Mouse (Mus musculus) midbrain, embryonic 13.5 days (tissue): Measurements from ENCODE around the gene Rpl22l1. TPM values are rescaled to one million over a fixed set of nuclear protein-coding genes. Genes with fewer than 3 reads are reported as not detected.
"Not testable (repeated sequence)": the region's sequence is repeated elsewhere in the genome, so short reads cannot be mapped to it uniquely, and the experiment has no call there.

Experiments used
- ATAC-seq: fragments of 200-750 bp; cut with Nextera tagmentation; 2 replicates; pipeline ENCODE4 v1.8.0; 2017; ENCODE audit warnings: mild to moderate bottlenecking, moderate TSS enrichment, moderate library complexity
- H3K27ac ChIP-seq: fragments of 300-500 bp; sonication (generic); 2 replicates; pipeline ENCODE4 v1.5.1; 2015; ENCODE audit warnings: inconsistent platforms, mild to moderate bottlenecking, moderate library complexity
- H3K27me3 ChIP-seq: fragments of 300-500 bp; sonication (generic); 2 replicates; pipeline ENCODE4 v1.6.1; 2015; ENCODE audit warnings: mild to moderate bottlenecking, inconsistent platforms
- H3K36me3 ChIP-seq: fragments of 300-500 bp; sonication (generic); 2 replicates; pipeline ENCODE4 v1.6.1; 2015; ENCODE audit warnings: mild to moderate bottlenecking, inconsistent platforms
- H3K4me1 ChIP-seq: fragments of 300-500 bp; sonication (generic); replicated peaks from 2 replicates; pipeline ENCODE4 v1.6.1; 2015; ENCODE audit warnings: inconsistent platforms
- H3K4me2 ChIP-seq: fragments of 300-500 bp; sonication (generic); replicated peaks from 2 replicates; pipeline ENCODE4 v1.6.1; 2015; ENCODE audit warnings: moderate library complexity, mild to moderate bottlenecking, inconsistent platforms
- H3K4me3 ChIP-seq: fragments of 300-500 bp; sonication (generic); replicated peaks from 2 replicates; pipeline ENCODE4 v1.5.1; 2015; ENCODE audit warnings: mild to moderate bottlenecking, inconsistent platforms
- H3K9ac ChIP-seq: fragments of 300-500 bp; sonication (generic); replicated peaks from 2 replicates; pipeline ENCODE4 v1.6.1; 2015; ENCODE audit warnings: mild to moderate bottlenecking, inconsistent platforms
- H3K9me3 ChIP-seq: fragments of 300-500 bp; sonication (generic); 2 replicates; pipeline ENCODE4 v1.6.1; 2016; ENCODE audit warnings: mild to moderate bottlenecking, inconsistent platforms
- WGBS: fragments of 180-500 bp; shearing (Covaris S2); methylation state at CpG from one replicate; pipeline ENCODE4 v1.1.7; 2015; 5-methylcytosine and 5-hydroxymethylcytosine counted together
- polyA plus RNA-seq: library from polyadenylated mRNA; unstranded; fragments of >200 nt; fragmentation: Nextera tagmentation; extraction: Ambion mirVana; gene quantifications from 2 replicates; pipeline ENCODE4 v1.2.1, GENCODE M21; 2015

The Rpl22l1 gene
- polyA plus RNA-seq, 1 experiment from 2014 or later = 233 TPM

DNA sequence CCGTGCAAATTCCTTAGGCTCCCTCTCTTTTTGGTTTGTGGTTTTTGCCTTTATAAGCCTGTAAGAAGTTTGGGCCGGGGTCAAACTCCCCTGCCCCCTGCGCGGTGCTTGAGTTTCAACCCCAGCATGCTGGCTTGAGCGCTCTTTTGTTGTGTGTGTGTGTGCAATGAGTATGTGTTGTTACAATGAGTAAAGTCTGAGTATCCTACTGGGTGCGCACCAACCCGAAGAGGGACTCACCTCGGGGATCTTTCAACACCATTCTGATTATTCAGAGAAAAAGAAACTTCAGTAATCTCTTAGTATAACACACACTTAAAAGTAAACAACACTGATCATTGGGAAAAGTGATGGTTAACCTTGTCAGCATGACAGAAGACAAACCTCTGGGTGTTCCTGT is 38.0 kb downstream of the Rpl22l1 start:
- H3K36me3 ChIP-seq = no peaks in the 10 kb centered on the region
- no peak overlapping the region for H3K4me2 ChIP-seq
- no peak overlapping the region for H3K27ac ChIP-seq
- no peaks in the 10 kb centered on the region for H3K27me3 ChIP-seq
- H3K9me3 ChIP-seq = no peaks in the 10 kb centered on the region
- no peak for ATAC-seq
- WGBS = 17% methylated on average over 8 of the region's 8 CpGs
- no peak overlapping the region for H3K4me3 ChIP-seq
- H3K4me1 ChIP-seq = 0 out of 2 replicates have a peak, but pooled peaks cover 7% of the 10 kb centered on the region
- H3K9ac ChIP-seq = no peak overlapping the region

DNA sequence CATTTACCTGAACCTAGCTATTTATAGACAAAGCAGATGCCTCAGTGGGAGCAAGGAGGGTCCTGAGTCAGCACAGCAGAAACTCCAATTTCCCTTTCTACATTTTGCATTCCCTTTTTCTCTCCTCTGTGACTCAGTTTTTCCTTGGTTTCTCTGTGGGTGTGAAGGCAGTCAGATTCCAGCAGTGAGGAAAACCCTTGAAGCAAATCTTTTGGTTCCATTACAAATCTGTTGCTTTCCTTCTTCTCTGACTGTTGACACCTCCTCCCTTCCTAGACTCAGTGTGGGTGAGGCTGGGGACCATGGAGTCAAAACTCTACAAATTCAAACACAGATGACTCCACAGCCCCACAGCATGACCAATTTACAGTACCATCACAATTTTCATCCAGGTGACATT is 41.9 kb downstream of the Rpl22l1 start:
- no peak overlapping the region for H3K4me2 ChIP-seq
- no peaks in the 10 kb centered on the region for H3K9me3 ChIP-seq
- ATAC-seq = no peak
- no peak overlapping the region for H3K27ac ChIP-seq
- H3K4me3 ChIP-seq = no peak overlapping the region
- H3K4me1 ChIP-seq = 0 out of 2 replicates have a peak, but pooled peaks cover 2% of the 10 kb centered on the region
- H3K9ac ChIP-seq = no peak overlapping the region
- H3K27me3 ChIP-seq = no peaks in the 10 kb centered on the region
- no peaks in the 10 kb centered on the region for H3K36me3 ChIP-seq

DNA sequence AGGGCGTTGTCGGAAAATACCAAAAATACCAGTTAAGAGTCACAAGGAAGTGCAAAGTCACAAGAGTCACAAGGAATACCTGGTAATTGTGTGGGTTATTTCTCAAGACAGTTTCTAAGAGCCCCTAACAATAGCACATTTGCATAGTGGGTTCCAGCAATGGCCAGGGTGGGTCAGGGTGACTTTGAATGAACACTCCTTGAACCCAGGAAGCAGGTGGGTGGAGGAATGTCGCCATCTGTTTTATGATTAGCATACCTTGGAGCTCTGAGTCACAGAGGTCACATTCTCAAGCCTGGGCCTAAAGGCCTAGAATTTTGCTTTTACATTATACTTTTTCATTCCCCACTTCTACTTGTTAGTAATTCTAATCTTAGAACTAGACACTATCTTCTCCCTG is 46.9 kb downstream of the Rpl22l1 start:
- not testable (repeated sequence) for H3K27me3 ChIP-seq, H3K9ac ChIP-seq, H3K27ac ChIP-seq, H3K4me3 ChIP-seq, ATAC-seq, H3K36me3 ChIP-seq, H3K4me2 ChIP-seq, H3K4me1 ChIP-seq, H3K9me3 ChIP-seq
- WGBS = 97% methylated on average over 3 of the region's 3 CpGs

Other genes starting within 250 kb of the Rpl22l1 start
- gene Slc2a2, start 107.5 kb upstream of the Rpl22l1 start, polyA plus RNA-seq = not detected in 2 replicates
- gene Eif5a2, start 24.2 kb upstream of the Rpl22l1 start, polyA plus RNA-seq = 8.7 and 9.4 TPM in 2 replicates
- gene Gm1527, start 87.2 kb downstream of the Rpl22l1 start, polyA plus RNA-seq = not detected in 2 replicates